Mouse (Mus musculus) stomach, embryonic 15.5 days (tissue): ENCODE measurements at regions not wholly inside any gene's neighbourhood (a gene's known extent, or its start where the extent isn't known, plus 50 kb on each side); places are given as distances from the start of the nearest gene placed in this dataset.
"Not testable (repeated sequence)": the region's sequence is repeated elsewhere in the genome, so short reads cannot be mapped to it uniquely, and the experiment has no call there.

Source experiments
- ATAC-seq: fragments of 200-750 bp; cut with Nextera tagmentation; 2 replicates; pipeline ENCODE4 v1.8.0; 2017; ENCODE audit warnings: low read depth, moderate number of reproducible peaks, moderate TSS enrichment; ENCODE audit not compliant: insufficient read depth, low FRiP score
- H3K27ac ChIP-seq: fragments of 300-500 bp; sonication (generic); 2 replicates; pipeline ENCODE4 v1.5.1; 2015; ENCODE audit warnings: mild to moderate bottlenecking, inconsistent platforms
- H3K27me3 ChIP-seq: fragments of 300-500 bp; sonication (generic); replicated peaks from 2 replicates; pipeline ENCODE4 v1.6.1; 2015; ENCODE audit warnings: inconsistent platforms
- H3K36me3 ChIP-seq: fragments of 300-500 bp; sonication (generic); 2 replicates; pipeline ENCODE4 v1.6.1; 2015; ENCODE audit warnings: inconsistent platforms
- H3K4me1 ChIP-seq: fragments of 300-500 bp; sonication (generic); 2 replicates; pipeline ENCODE4 v1.6.1; 2015; ENCODE audit warnings: inconsistent platforms
- H3K4me2 ChIP-seq: fragments of 300-500 bp; sonication (generic); 2 replicates; pipeline ENCODE4 v1.6.1; 2015; ENCODE audit warnings: mild to moderate bottlenecking, inconsistent platforms
- H3K4me3 ChIP-seq: fragments of 300-500 bp; sonication (generic); replicated peaks from 2 replicates; pipeline ENCODE4 v1.5.1; 2015; ENCODE audit warnings: inconsistent platforms
- H3K9ac ChIP-seq: fragments of 300-500 bp; sonication (generic); 2 replicates; pipeline ENCODE4 v1.6.1; 2015; ENCODE audit warnings: inconsistent platforms
- H3K9me3 ChIP-seq: fragments of 300-500 bp; sonication (generic); 2 replicates; pipeline ENCODE4 v1.6.1; 2016; ENCODE audit warnings: inconsistent platforms
- WGBS: fragments of 180-500 bp; shearing (Covaris S2); methylation state at CpG from one replicate; pipeline ENCODE4 v1.1.7; 2015; 5-methylcytosine and 5-hydroxymethylcytosine counted together

- H3K36me3 ChIP-seq: not testable (repeated sequence)
- 95% methylated on average over 7 of the region's 7 CpGs for WGBS
These were observed 161.7 kb downstream of the Vegfc start for GRCm38 (mm10) chr8:54239106-54239505.

GRCm38 (mm10) chr8:54255434-54255833, 178.0 kb downstream of the Vegfc start:
- no peak overlapping the region for H3K4me2 ChIP-seq

More at GRCm38 (mm10) chr8:54239106-54239505, 161.7 kb downstream of the Vegfc start:
- H3K9me3 ChIP-seq, H3K9ac ChIP-seq, H3K4me2 ChIP-seq, H3K4me1 ChIP-seq, H3K4me3 ChIP-seq, H3K27ac ChIP-seq, ATAC-seq, H3K27me3 ChIP-seq: not testable (repeated sequence)

GRCm38 (mm10) chr8:54270110-54270509, 192.7 kb downstream of the Vegfc start:
- no peak for ATAC-seq
- 80% methylated on average over 2 of the region's 2 CpGs for WGBS
- H3K4me1 ChIP-seq: no peaks in the 10 kb centered on the region

More at GRCm38 (mm10) chr8:54255434-54255833, 178.0 kb downstream of the Vegfc start:
- no peak overlapping the region for H3K27ac ChIP-seq
- no peaks in the 10 kb centered on the region for H3K27me3 ChIP-seq
- no peaks in the 10 kb centered on the region for H3K9me3 ChIP-seq
- no peak overlapping the region for H3K9ac ChIP-seq
- no peaks in the 10 kb centered on the region for H3K4me1 ChIP-seq
- no peaks in the 10 kb centered on the region for H3K36me3 ChIP-seq
- H3K4me3 ChIP-seq: no peak overlapping the region
- no peak for ATAC-seq

GRCm38 (mm10) chr8:54273080-54273479, 195.7 kb downstream of the Vegfc start:
- Histone ChIP-seq H3K27ac (no peak overlapping the region), H3K9ac (no peak overlapping the region), H3K4me3 (no peak overlapping the region), H3K4me1 (no peaks in the 10 kb centered on the region), H3K9me3 (no peaks in the 10 kb centered on the region), H3K36me3 (no peaks in the 10 kb centered on the region), H3K4me2 (no peak overlapping the region), H3K27me3 (no peaks in the 10 kb centered on the region)
- no peak for ATAC-seq
- WGBS: 69% methylated on average over 3 of the region's 3 CpGs

More at GRCm38 (mm10) chr8:54270110-54270509, 192.7 kb downstream of the Vegfc start:
- no peaks in the 10 kb centered on the region for H3K36me3 ChIP-seq
- H3K27me3 ChIP-seq: no peaks in the 10 kb centered on the region
- no peaks in the 10 kb centered on the region for H3K9me3 ChIP-seq
- H3K27ac ChIP-seq: no peak overlapping the region
- H3K4me3 ChIP-seq: no peak overlapping the region
- no peak overlapping the region for H3K9ac ChIP-seq
- H3K4me2 ChIP-seq: no peak overlapping the region

GRCm38 (mm10) chr8:54275487-54275886, 198.1 kb downstream of the Vegfc start:
- peak; percentile 18; the same call in 1 of the 2 replicates for ATAC-seq
- 46% methylated on average over 1 of the region's 1 CpGs for WGBS
- H3K4me1 ChIP-seq: no peaks in the 10 kb centered on the region
- no peak overlapping the region for H3K4me2 ChIP-seq
- H3K27me3 ChIP-seq: no peaks in the 10 kb centered on the region
- H3K4me3 ChIP-seq: no peak overlapping the region
- no peaks in the 10 kb centered on the region for H3K9me3 ChIP-seq
- no peak overlapping the region for H3K9ac ChIP-seq
- H3K36me3 ChIP-seq: no peaks in the 10 kb centered on the region
- H3K27ac ChIP-seq: no peak overlapping the region
